Mouse (Mus musculus) duodenum, adult 2 months (tissue): ENCODE measurements around the gene Ifih1. TPM values are rescaled to one million over a fixed set of nuclear protein-coding genes. Genes with fewer than 3 reads are reported as not detected.

ENCODE experiments used
- polyA plus RNA-seq: library from polyadenylated mRNA; depleted of rRNA; stranded (reverse); fragments of >200 nt; gene quantifications from 2 replicates; pipeline ENCODE4 v1.2.3, GENCODE M21; 2012; ENCODE audit warnings: low replicate concordance; rRNA removed

Ifih1 gene
- 10.8 and 12.6 TPM in 2 replicates for polyA plus RNA-seq

DNA sequence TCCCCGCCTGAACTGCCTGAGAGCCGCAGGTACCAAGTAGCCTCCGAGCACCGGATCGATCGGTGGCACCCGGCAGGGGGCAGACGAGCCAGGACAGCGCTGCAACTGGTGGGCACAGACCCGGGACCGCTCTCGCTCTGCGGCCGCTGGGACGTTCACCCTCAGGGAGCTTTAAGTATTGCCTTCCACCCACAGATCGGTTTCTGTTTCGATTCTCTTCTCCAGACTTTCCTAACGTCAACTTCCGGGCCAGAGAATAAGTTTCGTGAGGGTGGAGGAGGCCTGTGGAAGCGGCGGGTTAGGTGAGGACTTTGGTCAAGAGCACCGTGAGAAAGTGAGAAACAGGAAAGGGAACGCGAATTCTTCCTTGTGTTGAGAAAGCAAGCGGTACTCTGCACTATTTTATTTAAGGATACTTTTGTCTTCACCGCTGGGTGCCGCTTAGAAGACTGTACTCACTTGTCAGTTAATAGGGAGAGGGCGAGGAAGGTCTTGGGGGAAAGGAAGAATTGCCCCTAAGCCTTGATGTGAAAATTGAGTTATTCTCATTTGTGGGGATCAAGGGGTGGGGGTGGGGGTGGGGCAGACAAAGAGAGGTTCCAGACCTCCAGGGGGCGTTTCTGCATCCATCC lies at the start of gene Ifih1:
Gene Ifih1 (minus strand): TSS at position 242 of the 632 bp plus-strand sequence.

DNA sequence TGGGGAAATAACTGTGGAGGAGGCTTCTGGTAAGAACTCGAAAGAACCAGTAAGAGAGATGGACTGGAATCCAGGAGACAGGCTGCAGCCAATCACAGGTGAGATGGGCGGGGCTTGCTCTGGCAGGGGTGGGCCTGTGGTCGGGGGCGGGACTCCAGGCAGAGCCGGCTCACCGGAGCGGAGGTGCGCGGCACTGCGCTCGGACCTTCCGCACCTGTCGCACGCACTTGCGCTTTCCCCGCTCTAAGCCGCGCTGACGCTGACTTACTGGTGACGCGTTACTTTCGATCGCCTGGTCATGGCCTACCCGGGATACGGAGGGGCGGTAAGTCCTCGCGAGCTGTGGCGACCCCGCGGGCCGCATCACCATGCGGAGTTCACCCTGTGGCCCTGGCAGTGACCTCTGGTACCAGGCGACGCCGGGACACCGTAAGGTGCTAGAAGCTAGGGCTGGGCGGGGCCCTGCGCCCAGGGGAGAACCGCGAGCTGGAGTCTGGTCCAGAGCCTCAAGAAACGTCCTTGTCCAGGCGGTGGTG lies 18.1 kb upstream of the Ifih1 start, which contains the start of gene Gca:
Gene Gca (plus strand): TSS at position 151 of the 536 bp plus-strand sequence.

DNA sequence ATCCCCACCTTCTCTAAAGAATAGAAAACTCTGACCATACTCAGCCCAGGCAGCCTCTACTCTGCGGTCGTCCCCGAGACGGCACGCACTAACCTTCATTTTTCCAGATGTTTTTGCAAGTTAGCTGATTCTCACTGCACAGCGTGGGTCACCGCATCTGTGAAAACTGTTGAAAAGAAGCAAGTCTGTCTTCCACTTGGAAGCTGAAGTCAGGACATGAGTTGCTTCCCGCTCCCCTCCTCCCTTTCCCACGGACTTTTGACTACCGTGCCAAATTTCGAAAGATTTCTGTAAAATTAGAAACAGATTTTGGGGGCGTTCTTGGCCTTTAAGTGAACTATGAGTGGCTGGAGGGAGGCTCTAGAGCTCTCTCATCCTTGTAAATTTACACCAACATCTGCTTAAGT lies 72.3 kb downstream of the Ifih1 start, which contains the start of gene Fap:
Gene Fap (minus strand): TSS at position 323 of the 407 bp plus-strand sequence.

Other genes starting within 250 kb of the Ifih1 start
- gene Dpp4, start 234.0 kb downstream of the Ifih1 start, polyA plus RNA-seq: 10.9 and 37.8 TPM in 2 replicates
- gene Gcg, start 162.6 kb downstream of the Ifih1 start, polyA plus RNA-seq: 7.3 and 8.8 TPM in 2 replicates
- 0.12 and 0.36 TPM in 2 replicates for gene Fap, start 72.2 kb downstream of the Ifih1 start, polyA plus RNA-seq
- gene Gca, start 18.0 kb upstream of the Ifih1 start, polyA plus RNA-seq: 1.2 and 1.9 TPM in 2 replicates